Mouse (Mus musculus): Measurements from ENCODE around the gene Tmem150b. TPM values are rescaled to one million over a fixed set of nuclear protein-coding genes. Genes with fewer than 3 reads are reported as not detected.

Gene Tmem150b
- total RNA-seq, 2 experiments from 2014 or later, result not detected

- DNase-seq (ENCODE audit: low spot score in 2 of 2), result no peak
These were observed 58.2 kb downstream of the Tmem150b start for GRCm38 (mm10) chr7:4666871-4667270.

DNA sequence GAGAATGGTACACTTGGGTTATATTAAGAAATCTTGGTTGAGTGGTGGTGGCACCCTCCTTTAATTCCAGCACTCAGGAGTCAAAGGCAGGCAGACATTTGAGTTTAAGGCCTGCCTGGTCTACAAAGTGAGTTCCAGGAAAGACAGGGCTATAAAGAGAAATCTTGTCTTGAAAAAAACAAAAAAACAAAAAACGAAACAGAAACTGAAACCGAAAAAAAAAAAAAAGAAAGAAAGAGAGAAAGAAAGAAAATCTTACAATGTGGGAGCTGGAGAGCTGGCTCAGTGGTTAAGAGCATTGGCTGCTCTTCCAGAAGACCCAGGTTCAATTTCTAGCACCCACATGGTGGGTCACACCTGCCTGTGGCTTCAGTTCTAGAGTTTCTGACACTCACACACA is 61.3 kb downstream of the Tmem150b start:
- no peak for DNase-seq (ENCODE audit: low spot score in 2 of 2)

- no peak for DNase-seq (ENCODE audit: low spot score in 2 of 2)
These were observed 61.9 kb downstream of the Tmem150b start for GRCm38 (mm10) chr7:4663179-4663578.

GRCm38 (mm10) chr7:4659911-4660443 is 65.1 kb downstream of the Tmem150b start:
- DNase-seq (ENCODE audit: low spot score in 2 of 2), result peak; percentile 12 to 68

DNA sequence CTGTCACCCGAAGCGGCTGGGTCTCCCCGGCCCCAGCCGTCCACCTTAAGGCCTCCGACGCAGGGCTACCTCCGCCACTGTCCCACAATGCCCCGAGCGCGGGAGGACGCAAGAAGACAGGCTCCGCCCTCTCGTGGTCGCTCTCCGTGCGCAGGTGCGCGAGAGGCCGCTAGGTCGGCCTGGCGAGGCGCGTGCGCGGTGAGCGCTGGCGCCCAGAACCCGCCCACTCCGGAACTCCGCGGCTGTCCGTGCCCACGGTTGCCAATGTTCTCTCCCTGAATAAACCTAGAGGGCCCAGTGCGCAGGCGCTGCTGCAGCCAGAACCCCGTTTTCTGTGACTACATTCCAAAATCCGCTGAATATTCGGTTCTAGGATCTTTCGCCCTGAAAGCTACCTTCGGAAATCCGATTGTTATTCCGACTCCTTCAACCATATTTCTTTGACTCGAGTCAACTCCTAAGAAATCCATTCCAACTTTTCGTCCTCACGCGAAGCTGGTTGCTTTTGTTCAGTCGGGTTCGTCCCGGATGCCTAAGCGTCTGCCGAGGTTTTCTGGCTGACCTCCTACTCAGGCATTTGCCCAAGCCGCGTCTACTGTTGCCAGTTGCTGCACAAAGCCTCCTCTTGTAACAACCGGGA is 66.0 kb downstream of the Tmem150b start, which contains the start of gene Ppp6r1:
Gene Ppp6r1, minus strand, starts transcription at position 108 of the 640 bp plus-strand sequence.
- DNase-seq (ENCODE audit: low spot score in 2 of 2), result peak; percentile 97 to 98

DNA sequence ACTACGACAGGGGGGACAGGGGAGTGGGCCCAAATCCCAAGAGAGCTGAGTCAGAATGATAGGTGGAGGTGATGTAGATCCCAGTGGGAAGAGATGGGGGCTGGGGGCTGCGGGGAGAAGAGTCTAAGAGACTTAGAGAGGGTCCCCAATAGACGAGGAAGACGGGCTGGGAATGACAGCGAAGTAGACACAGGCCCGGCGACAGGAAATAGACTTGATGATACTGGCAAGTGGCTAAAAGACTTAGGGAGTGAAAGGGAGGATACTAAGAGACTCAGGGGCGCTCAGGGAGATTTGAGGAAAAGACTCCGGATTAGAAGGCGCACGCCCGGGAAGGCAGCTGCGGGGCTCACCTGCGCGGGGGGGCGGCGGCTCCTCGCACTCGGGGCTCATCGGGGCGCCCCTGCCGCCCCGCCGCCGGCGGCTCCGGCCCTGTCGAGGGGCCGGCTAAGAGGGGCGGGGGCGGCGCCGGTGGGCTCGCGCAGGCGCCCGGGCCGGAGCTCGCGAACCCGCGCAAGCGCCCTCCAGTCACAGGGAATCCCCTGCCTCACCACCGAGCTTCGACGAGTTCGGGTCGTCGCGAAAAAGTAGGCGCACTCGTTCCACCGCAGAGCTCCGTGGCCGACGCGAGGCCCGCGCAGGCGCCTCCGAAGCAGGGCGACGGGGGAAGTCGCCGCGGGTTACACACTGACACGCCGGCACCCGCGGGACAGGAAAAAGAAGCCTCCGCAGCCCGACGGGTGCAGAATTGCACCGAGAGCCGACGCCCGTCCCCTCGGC is 66.7 kb downstream of the Tmem150b start:
- DNase-seq (ENCODE audit: low spot score in 2 of 2), result peak; percentile 18 to 54

GRCm38 (mm10) chr7:4657521-4658127 is 67.4 kb downstream of the Tmem150b start:
- peak; percentile 18 to 49 for DNase-seq (ENCODE audit: low spot score in 2 of 2)

Other genes starting within 250 kb of the Tmem150b start
- gene Ppp1r12c, start 223.6 kb downstream of the Tmem150b start, total RNA-seq (2021), result 100 to 1,000 TPM; 125 to 127 TPM
- 1 to 10 TPM; 1.9 to 8.6 TPM for gene Tnnt1, start 208.9 kb downstream of the Tmem150b start, total RNA-seq (2021)
- 1 to 10 TPM in 1 of 2 experiments, under 1 TPM in 1; 0.57 to 1.1 TPM for gene Tnni3, start 201.0 kb downstream of the Tmem150b start, total RNA-seq (2021)
- 1 to 10 TPM in 1 of 2 experiments, under 1 TPM in 1; 0.83 to 1.1 TPM for gene Dnaaf3, start 192.8 kb downstream of the Tmem150b start, total RNA-seq (2021)
- 100 to 1,000 TPM; 193 to 200 TPM for gene Syt5, start 177.7 kb downstream of the Tmem150b start, total RNA-seq (2021)
- under 1 TPM; 0.35 to 0.36 TPM for gene Ptprh, start 121.2 kb downstream of the Tmem150b start, total RNA-seq (2021)
- gene Tmem86b, start 93.8 kb downstream of the Tmem150b start, total RNA-seq (2021), result 10 to 100 TPM; 15.0 to 18.4 TPM
- gene Ppp6r1, start 66.2 kb downstream of the Tmem150b start, total RNA-seq (2021), result 100 to 1,000 TPM; 140 TPM
- 10 to 100 TPM; 89.0 to 94.8 TPM for gene Hspbp1, start 40.2 kb downstream of the Tmem150b start, total RNA-seq (2021)
- 100 to 1,000 TPM; 306 to 327 TPM for gene Brsk1, start 34.6 kb downstream of the Tmem150b start, total RNA-seq (2021)
- 10 to 100 TPM; 38.9 to 44.2 TPM for gene Kmt5c, start 14.9 kb upstream of the Tmem150b start, total RNA-seq (2021)
- 1 to 10 TPM; 4.7 to 8.6 TPM for gene Cox6b2, start 27.8 kb upstream of the Tmem150b start, total RNA-seq (2021)
- not detected for gene Fam71e2, start 46.1 kb upstream of the Tmem150b start, total RNA-seq (2021)
- gene Il11, start 57.6 kb upstream of the Tmem150b start, total RNA-seq (2021), result under 1 TPM; 0.21 to 0.38 TPM
- not detected for gene Tmem190, start 57.7 kb upstream of the Tmem150b start, total RNA-seq (2021)
- 1 to 10 TPM; 2.4 to 2.6 TPM for gene Tmem238, start 64.4 kb upstream of the Tmem150b start, total RNA-seq (2021)
- gene Rpl28, start 67.6 kb upstream of the Tmem150b start, total RNA-seq (2021), result 100 to 1,000 TPM; 498 to 526 TPM
- gene Ube2s, start 87.3 kb upstream of the Tmem150b start, total RNA-seq (2021), result 100 to 1,000 TPM; 103 to 123 TPM
- 100 to 1,000 TPM; 134 to 137 TPM for gene Shisa7, start 119.4 kb upstream of the Tmem150b start, total RNA-seq (2021)
- gene Isoc2b, start 145.0 kb upstream of the Tmem150b start, total RNA-seq (2021), result 1 to 10 TPM; 3.2 to 5.5 TPM
- 1 to 10 TPM; 8.9 to 9.8 TPM for gene Isoc2a, start 151.9 kb upstream of the Tmem150b start, total RNA-seq (2021)
- under 1 TPM; 0.41 to 0.44 TPM for gene Gm36210, start 181.3 kb upstream of the Tmem150b start, total RNA-seq (2021)
- 10 to 100 TPM; 11.5 to 14.6 TPM for gene Zfp628, start 190.0 kb upstream of the Tmem150b start, total RNA-seq (2021)
- 10 to 100 TPM; 67.8 to 76.2 TPM for gene Nat14, start 196.8 kb upstream of the Tmem150b start, total RNA-seq (2021)
- gene Ssc5d, start 200.5 kb upstream of the Tmem150b start, total RNA-seq (2021), result 1 to 10 TPM; 2.7 to 2.8 TPM
- gene Sbk2, start 239.2 kb upstream of the Tmem150b start, total RNA-seq (2021), result not detected
- under 1 TPM; 0.44 to 0.67 TPM for gene Sbk3, start 245.9 kb upstream of the Tmem150b start, total RNA-seq (2021)